Mouse (Mus musculus): ENCODE data around the gene Lmntd1.

The Lmntd1 gene

GRCm38 (mm10) chr6:145485986-145486605 is 128.0 kb downstream of the Lmntd1 start:
- no peak for DNase-seq (ENCODE audit: low spot score)

GRCm38 (mm10) chr6:145483318-145483674 is 130.8 kb downstream of the Lmntd1 start:
- no peak for DNase-seq (ENCODE audit: low spot score)

GRCm38 (mm10) chr6:145482656-145483317 is 131.3 kb downstream of the Lmntd1 start:
- DNase-seq (ENCODE audit: low spot score): peak; percentile 21

- no peak for DNase-seq (ENCODE audit: low spot score)
These were observed 132.2 kb downstream of the Lmntd1 start for GRCm38 (mm10) chr6:145481938-145482337.

- no peak for DNase-seq (ENCODE audit: low spot score)
These were observed 135.3 kb downstream of the Lmntd1 start for GRCm38 (mm10) chr6:145478821-145479271.

- DNase-seq (ENCODE audit: low spot score): no peak
These were observed 136.7 kb downstream of the Lmntd1 start for GRCm38 (mm10) chr6:145477367-145477905.

GRCm38 (mm10) chr6:145471638-145472247 is 142.4 kb downstream of the Lmntd1 start:
- DNase-seq (ENCODE audit: low spot score): no peak

GRCm38 (mm10) chr6:145469260-145469943 is 144.7 kb downstream of the Lmntd1 start:
- DNase-seq (ENCODE audit: low spot score): no peak

GRCm38 (mm10) chr6:145464027-145464426 is 150.1 kb downstream of the Lmntd1 start:
- DNase-seq (ENCODE audit: low spot score): no peak

GRCm38 (mm10) chr6:145462677-145463245 is 151.4 kb downstream of the Lmntd1 start:
- no peak for DNase-seq (ENCODE audit: low spot score)

GRCm38 (mm10) chr6:145457066-145457465 is 157.1 kb downstream of the Lmntd1 start:
- no peak for DNase-seq (ENCODE audit: low spot score)

GRCm38 (mm10) chr6:145450628-145451403 is 163.3 kb downstream of the Lmntd1 start:
- no peak for DNase-seq (ENCODE audit: low spot score)

- no peak for DNase-seq (ENCODE audit: low spot score)
These were observed 165.8 kb downstream of the Lmntd1 start for GRCm38 (mm10) chr6:145448361-145448760.

GRCm38 (mm10) chr6:145445811-145446500 is 168.2 kb downstream of the Lmntd1 start:
- DNase-seq (ENCODE audit: low spot score): peak; percentile 69

GRCm38 (mm10) chr6:145445380-145445779 is 168.7 kb downstream of the Lmntd1 start:
- DNase-seq (ENCODE audit: low spot score): no peak

- DNase-seq (ENCODE audit: low spot score): no peak
These were observed 171.3 kb downstream of the Lmntd1 start for GRCm38 (mm10) chr6:145442786-145443185.

GRCm38 (mm10) chr6:145441416-145442110 is 172.6 kb downstream of the Lmntd1 start:
- peak; percentile 55 for DNase-seq (ENCODE audit: low spot score)

- DNase-seq (ENCODE audit: low spot score): no peak
These were observed 175.3 kb downstream of the Lmntd1 start for GRCm38 (mm10) chr6:145438851-145439250.

GRCm38 (mm10) chr6:145435764-145436163 is 178.4 kb downstream of the Lmntd1 start:
- peak; percentile 44 for DNase-seq (ENCODE audit: low spot score)

GRCm38 (mm10) chr6:145435156-145435555 is 179.0 kb downstream of the Lmntd1 start:
- DNase-seq (ENCODE audit: low spot score): peak; percentile 69

All from adipocyte (in vitro differentiated cells).